Mouse (Mus musculus) spleen, adult 2 months (tissue): ENCODE data around the gene Rims3.

Source experiments
- CTCF ChIP-seq: fragments of 200-500 bp; IDR thresholded peaks from 2 replicates; pipeline ENCODE4 v1.5.1; 2011; ENCODE audit warnings: mild to moderate bottlenecking, inconsistent platforms; ENCODE audit not compliant: insufficient read depth, insufficient read length, insufficient replicate concordance; ENCODE audit errors: extremely low read depth
- POLR2A ChIP-seq: fragments of 200-500 bp; IDR thresholded peaks from 2 replicates; pipeline ENCODE4 v1.6.1; 2011; ENCODE audit warnings: low read depth, low read length, inconsistent platforms

- TF ChIP-seq POLR2A (no peak), CTCF (no peak)
Observed at GRCm38 (mm10) chr4:120826418-120826817, 28.2 kb upstream of the Rims3 start.
